Mouse (Mus musculus) retina, postnatal 1 day (tissue): ENCODE measurements around the gene Adamts4.

Source experiments
- DNase-seq: peaks from one replicate; pipeline ENCODE4 v3.0.0-alpha.2; 2012

Adamts4 gene

DNA sequence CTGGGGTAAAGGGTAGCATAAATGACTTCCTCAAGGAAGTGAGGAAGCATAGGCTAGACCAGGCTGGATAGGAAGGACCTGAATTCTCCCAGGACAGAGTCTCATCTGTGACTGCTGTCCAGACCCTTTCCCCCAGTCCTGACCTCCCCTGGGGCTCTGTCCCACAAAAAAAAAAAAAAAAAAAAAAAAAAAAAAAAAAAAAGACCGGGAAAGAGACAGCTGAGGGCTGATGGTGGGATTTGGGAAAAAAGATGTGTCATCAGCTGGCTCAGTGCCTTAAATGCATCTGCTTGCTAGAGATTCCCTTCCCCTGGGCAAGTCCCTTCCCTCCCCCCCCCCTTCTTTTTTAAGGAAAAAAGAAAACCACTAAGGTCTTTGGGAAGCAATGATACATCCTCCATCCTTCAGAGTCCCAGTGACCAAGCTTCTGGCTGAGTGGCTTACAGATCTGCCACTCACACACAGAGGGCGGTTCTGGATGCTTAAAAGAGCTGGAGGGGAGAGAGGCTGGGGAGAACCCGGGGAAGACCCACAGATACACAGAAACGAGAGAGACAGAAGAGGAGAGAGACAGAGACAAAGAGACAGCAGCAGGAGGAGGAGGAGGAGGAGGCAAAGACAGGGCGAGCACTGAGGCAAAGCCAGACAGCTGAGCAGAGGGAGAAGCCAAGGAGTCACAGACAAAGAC lies at the start of gene Adamts4:
Adamts4 (plus strand) TSS at position 509 of the 688 bp plus-strand sequence.
- peak; percentile 86 for DNase-seq

DNA sequence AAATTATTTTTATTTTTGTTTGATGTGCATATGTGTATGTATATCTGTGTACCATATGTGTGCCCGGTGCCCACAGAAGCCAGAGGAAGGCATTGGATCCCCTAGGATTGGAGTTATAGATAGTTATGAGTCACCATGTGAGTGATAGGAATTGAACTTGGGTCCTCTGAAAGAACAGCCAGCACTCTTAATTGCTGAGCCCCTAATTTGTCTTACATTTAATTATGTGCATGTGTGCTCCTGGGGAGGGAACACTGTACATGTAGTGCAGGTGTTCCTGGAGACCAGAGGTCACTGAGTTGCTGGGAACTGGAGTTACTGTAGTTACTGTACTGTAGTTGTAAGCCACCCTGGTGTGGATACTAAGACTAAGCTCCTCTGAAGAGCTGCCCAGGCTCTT lies 49.5 kb upstream of the Adamts4 start:
- DNase-seq: no peak

GRCm38 (mm10) chr1:171203471-171204248 lies 46.6 kb upstream of the Adamts4 start:
- no peak for DNase-seq

GRCm38 (mm10) chr1:171204249-171204644 lies 46.0 kb upstream of the Adamts4 start:
- DNase-seq: no peak

DNA sequence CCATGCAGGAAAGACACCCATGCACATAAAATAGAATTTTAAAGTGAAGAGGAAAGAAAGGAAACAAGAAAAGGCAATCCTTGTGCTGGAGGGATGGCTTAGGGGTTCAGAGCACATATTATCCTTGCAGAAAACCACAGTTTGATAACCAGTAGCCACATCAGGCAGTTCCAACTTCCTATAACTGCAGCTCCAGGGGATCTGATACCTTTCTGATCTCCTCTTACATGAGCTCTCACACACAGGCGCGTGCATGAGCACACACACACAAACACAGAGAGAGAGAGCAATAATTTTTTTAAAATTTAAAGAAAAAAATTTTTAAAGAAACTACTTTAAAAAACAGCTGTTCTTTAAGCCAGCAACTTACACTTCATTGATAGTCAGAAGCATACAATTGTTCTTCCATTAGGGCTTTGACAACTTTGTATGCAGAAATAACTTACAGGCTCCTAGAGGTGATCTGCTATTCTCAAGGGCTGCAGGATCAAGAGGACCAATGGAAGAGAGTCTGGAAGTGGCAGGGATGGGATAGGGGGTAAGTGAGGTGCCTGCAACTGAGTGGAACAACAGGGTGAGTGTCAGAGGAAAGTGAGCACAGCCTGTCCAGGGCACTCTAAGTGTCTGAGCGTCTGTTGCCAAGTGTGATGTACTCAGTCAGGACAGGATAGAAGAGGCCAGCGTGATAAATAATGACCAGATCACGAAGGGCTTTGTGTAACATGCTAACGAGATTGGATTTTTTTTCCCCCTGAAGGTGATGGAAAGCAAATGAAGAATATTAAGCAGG lies 44.3 kb upstream of the Adamts4 start:
- no peak for DNase-seq

GRCm38 (mm10) chr1:171209409-171209808 lies 40.8 kb upstream of the Adamts4 start:
- DNase-seq: no peak

DNA sequence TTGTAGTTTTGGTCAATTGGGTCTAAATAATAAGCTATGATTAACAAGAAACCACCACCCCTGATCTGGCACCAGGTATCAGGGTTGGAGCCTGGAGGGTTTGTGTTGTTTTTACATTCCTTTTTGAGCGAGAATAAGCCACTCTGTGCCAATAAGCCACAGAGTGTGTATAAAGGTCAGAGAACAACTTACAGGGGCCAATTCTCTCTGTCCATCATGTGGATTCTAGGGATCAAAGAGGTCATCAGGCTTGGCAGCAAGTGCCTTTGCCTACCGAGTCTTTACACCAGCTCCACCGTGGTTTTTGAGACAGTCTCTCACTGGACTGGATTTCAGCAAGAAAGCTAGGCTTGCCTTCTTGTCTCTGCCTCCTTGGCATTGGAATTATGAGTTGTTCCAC lies 37.4 kb upstream of the Adamts4 start:
- no peak for DNase-seq

GRCm38 (mm10) chr1:171213801-171214496 lies 36.3 kb upstream of the Adamts4 start, which contains the start of gene Nr1i3:
Gene Nr1i3, plus strand, starts transcription at chr1:171213970.
- DNase-seq: no peak

DNA sequence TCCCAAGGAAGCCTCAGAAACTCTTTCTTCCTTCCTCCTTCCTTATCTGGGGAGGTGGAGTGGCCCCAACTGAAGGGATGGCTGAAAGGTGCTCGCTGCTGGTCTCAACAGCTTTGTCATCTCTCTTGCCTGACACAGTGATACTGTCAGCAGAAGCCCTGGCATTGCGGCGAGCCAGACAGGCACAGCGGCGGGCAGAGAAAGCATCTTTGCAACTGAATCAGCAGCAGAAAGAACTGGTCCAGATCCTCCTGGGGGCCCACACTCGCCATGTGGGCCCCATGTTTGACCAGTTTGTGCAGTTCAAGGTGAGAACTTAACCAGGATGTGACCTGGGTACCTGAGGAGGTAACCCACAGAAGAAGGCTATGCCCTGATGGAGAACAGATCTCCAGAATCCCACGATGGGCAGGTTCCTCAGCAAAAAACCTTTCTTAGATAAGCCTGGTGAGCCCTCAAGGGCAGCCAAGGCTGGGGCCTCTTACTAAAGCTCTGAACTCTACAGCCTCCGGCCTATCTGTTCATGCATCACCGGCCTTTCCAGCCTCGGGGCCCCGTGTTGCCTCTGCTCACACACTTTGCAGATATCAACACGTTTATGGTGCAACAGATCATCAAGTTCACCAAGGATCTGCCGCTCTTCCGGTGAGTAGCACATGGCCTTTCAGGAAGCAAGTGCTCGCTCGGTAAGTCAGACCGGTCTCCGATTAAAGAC lies 33.8 kb upstream of the Adamts4 start:
- no peak for DNase-seq

GRCm38 (mm10) chr1:171220871-171221270 lies 29.4 kb upstream of the Adamts4 start:
- peak; percentile 88 for DNase-seq

- peak; percentile 11 for DNase-seq
These were observed 28.7 kb upstream of the Adamts4 start for GRCm38 (mm10) chr1:171221281-171222193.

- DNase-seq: peak; percentile 100
These were observed 27.7 kb upstream of the Adamts4 start, which contains the start of gene Tomm40l for GRCm38 (mm10) chr1:171222238-171223155. Gene Tomm40l, minus strand, starts transcription at chr1:171222514.

DNA sequence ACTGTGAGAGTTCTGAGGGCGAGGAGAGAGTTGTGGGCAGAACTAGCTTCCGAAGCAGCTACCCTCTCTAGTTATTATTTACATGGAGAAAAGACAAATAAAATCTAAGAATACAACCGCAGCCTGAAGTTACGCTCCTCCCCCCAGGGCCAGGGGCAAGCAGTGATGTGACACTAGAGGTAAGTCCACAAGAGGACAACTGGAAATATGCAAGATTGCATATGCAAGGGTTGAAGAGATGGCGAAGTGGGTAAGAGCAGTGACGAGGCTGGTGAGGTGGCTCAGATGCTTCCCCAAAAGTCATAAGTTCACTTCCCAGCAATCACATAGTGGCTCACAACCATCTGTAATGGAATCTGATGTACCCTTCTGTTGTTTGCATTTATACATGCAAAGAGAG lies 27.1 kb upstream of the Adamts4 start:
- no peak for DNase-seq

DNA sequence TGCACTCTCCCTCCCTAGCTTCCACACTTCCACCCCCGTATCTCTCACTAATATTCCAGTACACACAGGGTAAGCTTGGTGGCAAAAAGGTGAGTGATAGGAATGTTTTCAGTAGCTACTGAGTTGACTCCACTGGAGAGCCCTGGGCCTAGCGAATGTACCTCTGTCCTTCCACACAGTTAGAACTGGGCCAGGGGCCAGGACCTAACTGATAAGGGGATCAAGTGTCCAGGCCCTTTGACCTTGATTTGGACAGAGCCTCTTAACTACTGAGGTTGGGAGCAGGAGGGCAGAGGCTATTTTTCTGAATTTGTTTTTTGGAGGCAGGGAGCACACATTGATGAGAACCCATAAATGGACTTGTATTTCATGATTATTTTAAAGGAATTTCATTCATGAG lies 26.4 kb upstream of the Adamts4 start:
- no peak for DNase-seq

GRCm38 (mm10) chr1:171224857-171225256 lies 25.4 kb upstream of the Adamts4 start, which contains the start of gene Apoa2:
Gene Apoa2, plus strand, starts transcription at chr1:171225054.
- no peak for DNase-seq

- DNase-seq: no peak
These were observed 23.4 kb upstream of the Adamts4 start for GRCm38 (mm10) chr1:171226780-171227179.

DNA sequence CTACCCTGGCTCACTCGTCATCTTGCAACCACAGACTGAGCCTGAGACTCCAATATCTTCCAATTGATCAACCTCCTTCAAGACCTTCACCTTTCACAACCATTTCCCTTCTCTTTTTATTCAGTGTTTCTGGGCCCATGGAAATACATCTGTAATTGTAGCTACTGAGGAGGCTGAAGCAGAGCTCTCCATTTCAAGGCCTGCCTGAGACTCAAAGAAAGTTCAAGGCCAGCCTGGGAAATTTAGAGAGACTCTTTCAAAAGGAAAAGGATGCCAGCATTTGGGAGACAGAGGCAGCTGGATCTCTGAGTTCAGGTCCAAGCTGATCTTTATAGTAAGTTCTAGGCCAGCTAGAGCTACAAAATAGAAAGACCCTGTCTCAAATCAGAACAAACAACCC lies 22.3 kb upstream of the Adamts4 start:
- DNase-seq: no peak

DNA sequence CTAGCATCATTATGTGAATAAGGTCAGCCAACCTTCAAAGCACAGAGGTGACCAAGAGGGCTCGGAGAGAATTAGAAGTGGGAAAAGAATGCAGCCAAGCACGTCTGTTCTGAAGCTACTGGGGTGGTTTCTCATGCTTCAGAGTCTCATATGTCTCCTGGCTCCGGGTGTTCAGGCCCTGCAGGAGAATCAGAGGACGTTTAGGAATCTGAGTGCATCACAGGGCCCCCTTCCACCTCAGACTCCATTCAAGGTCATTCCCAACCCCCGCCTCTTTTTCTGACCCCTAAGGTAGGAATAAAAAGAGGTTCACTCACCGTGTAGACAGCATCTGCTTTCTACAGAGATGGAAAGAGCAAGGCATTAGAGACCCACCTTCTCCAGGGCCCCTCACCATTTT lies 20.5 kb upstream of the Adamts4 start:
- no peak for DNase-seq

DNA sequence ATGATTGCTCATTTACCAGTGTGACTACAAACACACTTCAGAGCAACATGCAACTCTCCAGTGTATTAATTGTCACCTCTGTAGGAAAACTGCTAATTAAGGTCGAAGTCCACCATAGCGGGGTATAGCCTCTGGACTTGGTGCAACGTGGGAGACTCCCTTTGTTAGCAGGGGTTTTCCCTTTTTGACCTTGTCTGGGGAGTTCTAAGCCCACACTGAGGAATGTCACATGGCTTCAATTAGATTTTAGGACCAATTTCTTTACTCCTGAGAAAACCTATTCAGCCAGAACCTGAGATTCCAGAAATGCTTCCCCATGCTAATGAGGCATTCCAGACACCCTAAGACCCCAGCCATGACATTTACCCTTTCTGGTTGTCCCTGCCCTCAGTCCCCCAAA lies 20.0 kb upstream of the Adamts4 start:
- DNase-seq: peak; percentile 9

DNA sequence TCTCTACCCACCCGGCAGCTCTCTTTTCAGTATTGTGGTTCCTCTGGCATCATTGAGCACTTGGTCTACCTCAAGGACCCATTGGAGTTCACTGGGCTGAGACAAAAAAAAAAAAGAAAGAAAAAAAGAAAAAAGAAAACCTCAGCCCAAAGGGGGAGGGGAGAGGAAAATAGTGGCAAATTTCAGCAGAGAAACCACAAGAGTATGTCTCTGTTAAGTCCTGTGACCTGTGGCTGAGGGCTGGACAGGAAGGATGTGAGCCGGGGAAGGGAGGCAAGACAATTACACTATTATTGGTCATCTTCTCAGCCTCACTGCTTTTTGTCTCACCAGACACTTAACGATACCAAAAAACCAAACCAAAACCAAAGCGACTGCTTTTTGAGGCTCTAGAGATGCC lies 18.4 kb upstream of the Adamts4 start:
- no peak for DNase-seq
